Mouse (Mus musculus): ENCODE data around the gene Mfsd4b1.
A peak's percentile ranks its signal among the peaks of the same experiment; 100 is the strongest.

Mfsd4b1 gene

DNA sequence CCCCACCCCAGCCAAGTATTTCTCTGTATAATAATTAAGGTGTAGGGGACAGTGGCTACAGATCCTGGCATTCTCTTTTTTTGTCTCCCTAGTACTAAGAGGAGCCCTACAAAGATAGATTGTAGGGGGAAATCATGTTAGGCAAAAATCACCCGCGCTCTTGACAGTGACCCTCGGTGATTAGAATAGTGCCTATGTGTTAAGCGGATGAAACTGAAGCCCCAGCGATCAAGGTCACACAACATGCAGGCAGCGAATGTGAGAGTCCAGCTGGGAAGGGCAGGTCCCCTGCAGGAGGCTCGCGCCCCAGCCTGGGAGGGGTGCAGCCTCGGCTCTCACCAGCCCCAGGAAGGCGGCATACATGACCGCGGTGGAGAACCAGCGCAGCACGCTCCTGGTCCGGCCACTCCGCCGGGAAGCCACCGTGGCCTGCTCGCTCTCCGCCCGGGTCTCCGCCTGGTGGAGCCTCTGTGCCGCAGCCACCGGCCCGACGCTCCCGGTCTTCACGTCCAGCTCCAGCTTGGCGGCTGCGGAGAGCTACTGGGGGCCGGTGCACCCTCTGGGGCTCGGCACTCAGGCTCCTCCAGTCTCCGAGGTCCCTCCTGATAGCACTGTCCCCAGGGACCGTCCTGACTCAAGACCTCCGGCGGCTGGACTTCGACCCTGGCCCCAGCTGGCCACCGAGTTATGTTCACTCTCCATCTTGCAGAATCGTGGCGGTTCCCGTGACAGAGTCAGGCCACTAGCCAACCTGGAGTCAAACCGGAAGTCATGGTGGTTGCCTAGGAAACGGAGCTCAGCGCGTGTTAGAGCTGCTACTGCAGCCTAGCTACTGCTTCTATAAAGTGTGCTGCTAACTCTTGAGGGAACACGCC lies at the start of gene Mfsd4b1:
Mfsd4b1 (minus strand) TSS at position 715 of the 875 bp plus-strand sequence.
- peak; percentile 80 to 81 for DNase-seq

DNA sequence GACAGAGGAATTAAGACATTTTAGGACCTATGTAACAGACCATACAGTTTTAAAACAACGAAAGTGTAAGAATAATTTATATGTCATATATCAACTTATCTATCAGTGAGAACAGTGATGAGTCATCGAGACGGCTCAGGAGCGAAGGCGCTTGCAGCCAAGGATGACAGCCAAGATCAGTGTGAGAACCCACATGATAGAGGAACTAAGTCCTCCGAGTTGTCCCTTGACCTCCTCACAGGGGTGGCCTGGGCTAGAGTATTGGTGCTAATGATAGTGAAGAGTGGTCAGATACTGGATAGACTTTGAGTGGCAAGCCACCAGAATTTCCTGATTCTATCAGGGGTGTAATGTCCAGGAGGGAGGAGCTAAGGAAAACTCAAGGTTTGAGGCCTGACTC lies 48.5 kb upstream of the Mfsd4b1 start:
- no peak for DNase-seq

DNA sequence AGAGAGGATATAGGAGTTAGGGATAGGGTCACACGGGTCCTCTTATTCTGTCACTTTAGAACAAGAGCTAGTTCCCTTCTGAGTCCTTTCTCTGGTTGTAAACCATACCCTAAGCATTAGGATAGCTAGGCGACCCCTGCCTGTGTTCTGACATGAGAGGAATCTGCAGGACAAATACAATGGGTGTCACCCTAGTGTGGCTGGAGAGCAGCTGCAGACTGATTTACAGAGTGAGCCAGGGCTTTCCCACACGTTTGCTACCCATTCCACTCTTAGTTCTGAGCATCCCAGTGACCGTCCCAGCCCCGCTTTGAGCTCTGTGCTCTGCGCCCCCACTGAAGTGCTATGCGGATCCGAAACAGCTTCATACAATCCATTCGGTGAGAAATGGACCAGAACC lies 45.6 kb upstream of the Mfsd4b1 start:
- no peak for DNase-seq

DNA sequence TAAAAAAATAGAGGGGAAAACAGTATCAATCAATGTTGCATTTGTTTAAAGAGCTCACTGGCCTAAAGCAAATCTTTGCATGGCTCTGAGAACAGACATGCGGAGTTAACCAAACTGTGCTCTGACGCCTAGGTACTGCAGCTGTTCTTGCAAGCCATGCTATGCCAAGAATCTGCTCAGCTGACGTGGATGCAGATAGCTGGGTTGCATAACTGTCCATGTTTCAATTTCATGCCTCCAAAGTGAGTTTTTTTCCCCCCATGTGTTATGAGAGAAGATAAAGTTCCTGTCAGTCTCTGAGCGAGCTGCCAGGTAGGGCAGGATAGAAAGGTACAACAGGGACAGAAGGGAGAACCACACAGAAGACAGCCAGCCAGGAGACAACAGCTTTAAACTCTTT lies 44.2 kb upstream of the Mfsd4b1 start:
- no peak for DNase-seq

DNA sequence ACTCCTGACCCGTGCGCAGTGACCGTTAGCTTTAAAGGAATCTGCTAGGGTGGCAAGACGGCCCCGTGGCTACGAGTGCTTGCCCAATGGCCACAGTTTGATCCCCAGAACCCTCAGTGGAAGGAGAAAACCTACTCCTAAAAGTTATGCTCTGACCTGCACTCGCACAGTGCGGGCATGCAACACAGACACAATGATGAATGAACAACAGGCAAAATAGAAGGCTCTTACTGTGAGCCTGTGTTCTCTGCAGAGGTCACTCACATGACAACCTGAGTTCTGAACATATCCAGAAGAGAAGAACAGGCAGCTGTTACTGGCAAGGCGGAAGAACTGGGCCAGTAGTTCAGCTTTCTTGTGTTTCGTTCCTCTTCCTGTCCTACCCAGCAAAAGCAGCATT lies 43.5 kb upstream of the Mfsd4b1 start:
- DNase-seq: peak; percentile 15 to 17

DNA sequence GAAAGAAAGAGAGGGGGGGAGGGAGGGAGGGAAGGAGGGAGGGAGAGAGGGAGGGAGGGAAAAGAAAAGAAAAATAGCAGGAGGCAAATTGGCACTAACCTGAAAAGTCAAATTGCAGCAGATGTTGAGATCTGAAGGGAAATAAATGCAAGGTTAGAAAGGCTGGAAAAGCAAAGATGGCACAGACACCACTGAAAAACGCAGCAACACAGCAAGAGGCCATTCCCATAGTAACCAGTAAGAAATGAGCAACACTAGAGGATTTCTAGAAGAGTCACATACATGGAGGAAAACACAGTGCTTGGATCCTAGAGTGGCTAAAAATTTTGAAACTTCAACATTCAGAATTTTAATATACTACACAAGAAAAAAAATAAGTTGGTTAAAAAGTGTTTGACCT lies 42.5 kb upstream of the Mfsd4b1 start:
- DNase-seq: no peak

DNA sequence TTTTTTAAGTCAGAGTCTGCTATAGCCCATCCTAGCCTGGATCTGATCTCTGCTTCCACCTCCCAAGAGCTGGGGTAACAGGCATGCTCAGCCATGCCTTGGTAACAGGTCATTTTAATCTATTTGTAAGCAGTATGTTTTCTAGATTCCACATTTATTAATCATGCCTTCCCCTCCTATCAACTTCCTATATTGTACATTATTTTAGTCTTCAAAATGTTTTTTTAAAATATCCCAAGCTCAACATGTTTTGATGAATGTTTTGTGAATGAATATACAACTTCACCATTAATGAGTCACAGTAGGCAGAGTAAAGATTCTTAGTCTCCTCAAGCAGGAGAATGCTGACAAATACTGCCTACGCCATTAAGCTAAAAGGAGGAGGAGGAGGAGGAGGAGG lies 42.0 kb upstream of the Mfsd4b1 start:
- DNase-seq: no peak

DNA sequence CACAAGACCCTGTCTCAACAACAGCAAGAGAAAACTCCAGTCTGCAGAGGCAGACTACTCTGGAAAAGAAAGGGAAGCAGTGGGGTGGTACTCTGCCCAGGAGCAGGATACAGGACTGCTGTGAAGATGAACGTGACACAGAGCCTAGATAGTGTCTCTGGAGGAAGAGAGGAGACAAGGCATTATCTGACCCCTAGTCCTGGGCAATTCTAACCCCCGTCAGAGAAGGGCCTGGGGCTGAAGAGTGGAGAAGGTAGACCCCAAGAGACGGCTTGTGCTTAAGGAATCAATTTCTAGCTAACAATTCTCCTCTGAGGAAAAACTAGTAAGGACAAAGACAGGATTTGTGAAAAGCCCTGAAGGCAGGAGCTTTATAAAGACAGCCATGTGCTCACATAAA lies 40.3 kb upstream of the Mfsd4b1 start:
- no peak for DNase-seq

DNA sequence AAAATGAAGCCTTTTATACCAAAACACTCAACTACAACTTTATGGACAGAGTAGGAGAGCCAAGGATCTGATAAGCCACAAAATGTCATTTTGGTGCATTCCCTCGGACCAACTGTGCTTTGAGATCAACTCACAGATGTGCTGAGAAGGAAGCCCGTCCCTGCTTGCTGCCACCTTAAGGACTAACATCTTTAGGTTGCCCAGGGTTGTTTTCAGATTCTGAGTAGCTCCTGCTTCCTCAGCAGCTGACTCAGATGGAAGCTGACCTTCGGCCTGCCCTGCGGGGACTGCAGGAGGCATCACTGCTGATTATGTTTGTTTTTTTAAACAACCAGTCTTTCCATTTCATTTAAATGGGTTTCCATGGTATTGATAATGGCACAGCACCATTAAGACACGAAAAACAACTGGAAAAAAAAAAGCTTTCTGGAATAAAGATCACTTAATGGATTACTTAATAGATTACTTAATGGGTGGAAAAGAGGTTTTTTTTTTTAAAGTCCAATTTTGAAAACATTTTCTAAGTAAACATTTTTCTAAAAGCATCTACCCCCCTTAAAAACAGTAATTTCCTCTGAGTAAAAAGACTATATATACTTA lies 38.3 kb upstream of the Mfsd4b1 start:
- DNase-seq: no peak

DNA sequence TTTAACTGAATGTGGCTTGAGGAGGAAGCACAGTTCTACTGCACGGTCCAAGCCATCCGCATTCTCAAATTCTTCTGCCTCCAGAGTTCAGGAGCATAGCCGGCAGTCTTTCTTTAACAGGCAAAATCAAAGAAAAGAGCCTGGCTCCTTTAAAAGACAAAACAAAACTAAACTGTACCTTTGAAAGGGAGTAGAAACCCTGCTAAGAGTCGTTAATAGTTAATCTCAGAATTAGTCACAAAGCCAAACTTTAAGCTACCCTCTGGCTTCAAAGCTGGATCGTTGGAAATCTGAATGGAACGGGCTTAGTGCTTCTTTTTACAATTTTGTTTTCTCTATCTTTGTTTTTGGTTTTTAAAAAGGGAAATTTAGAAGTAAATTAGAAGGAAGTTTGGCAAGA lies 37.7 kb upstream of the Mfsd4b1 start:
- no peak for DNase-seq

DNA sequence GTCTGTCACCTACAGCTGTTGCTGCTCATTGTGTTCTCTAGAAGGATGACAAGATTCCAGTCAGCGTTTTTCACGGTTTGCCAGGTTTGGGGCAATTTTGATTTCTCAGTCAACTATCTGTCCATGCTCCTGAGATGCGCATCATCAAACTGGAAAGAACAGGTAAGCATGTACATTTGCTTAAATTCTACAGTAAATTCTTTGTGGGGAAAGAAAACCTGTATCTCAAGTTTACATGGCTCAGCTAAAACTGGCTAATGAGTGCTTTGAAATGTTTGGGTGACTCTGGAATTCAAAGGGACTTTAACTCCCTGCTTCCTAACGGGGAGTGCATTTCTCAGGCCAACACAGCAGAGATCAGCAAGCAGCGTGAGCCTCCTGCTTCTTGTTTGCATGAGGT lies 36.9 kb upstream of the Mfsd4b1 start:
- DNase-seq: no peak

DNA sequence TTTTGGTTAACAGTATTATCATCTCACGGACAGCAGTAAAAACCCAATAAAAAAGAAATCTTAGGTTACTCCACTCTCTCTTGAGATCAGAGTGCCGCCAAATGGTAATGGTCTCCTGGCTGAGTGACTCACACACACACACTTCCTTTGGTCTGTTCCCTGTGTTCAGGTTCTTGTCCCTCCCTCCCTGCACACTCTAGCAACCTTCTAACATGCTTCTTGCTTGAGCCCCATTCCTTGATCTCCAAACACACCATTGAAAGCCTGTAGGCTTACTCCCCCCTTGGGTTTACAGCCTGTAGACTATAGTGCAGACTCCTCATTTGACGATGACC lies 33.7 kb upstream of the Mfsd4b1 start:
- no peak for DNase-seq

DNA sequence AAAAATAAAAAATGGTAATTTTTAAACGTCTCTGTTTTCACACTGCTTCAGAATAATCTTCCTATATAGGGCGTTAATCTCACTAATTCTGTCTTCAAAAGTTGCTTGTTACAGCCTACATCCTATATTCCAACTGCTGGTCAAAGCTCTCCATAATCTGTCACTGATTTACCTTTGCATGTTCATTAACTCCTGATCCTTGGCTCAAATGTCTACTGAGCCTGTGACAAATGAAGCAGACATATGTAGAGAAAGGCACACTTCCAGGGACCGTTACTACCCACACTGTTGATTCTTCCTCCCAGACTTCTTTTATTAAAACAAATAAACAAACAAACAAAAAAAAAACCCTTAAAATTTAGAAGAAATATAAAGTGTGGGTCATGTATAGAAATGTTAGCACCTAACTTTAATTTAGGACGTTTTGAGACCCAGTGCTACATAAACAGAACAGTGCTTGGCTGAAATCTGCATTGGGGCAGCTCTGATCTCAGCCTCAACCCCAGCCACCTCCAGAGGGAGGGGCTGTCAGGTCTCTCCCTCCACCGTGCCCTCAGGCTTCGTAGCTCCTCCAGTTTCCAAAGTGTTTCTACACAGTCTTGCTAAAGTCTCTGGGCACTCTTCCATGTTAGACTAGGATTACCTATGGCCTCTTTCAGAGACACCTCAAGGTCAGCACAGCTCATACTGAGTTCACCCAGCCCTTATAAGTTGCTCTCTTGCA lies 33.2 kb upstream of the Mfsd4b1 start:
- DNase-seq: no peak

DNA sequence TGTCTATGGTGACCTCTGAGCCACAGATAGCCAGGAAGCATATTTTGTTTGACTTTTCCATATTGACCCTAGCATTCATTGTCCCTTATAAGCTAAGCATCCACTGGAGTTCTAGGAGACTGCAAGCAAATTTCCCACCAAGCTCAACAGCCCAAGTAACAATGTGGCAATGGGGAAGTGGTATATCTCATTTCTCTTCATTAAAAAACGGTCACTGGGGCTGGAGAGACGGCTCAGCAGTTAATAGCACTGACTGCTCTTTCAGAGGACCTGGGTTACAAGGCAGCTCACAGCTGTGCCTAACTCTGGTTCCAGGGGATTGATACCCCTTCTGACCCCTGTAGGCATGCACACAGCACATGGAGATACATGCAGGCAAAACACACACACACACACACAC lies 32.5 kb upstream of the Mfsd4b1 start:
- DNase-seq: no peak

DNA sequence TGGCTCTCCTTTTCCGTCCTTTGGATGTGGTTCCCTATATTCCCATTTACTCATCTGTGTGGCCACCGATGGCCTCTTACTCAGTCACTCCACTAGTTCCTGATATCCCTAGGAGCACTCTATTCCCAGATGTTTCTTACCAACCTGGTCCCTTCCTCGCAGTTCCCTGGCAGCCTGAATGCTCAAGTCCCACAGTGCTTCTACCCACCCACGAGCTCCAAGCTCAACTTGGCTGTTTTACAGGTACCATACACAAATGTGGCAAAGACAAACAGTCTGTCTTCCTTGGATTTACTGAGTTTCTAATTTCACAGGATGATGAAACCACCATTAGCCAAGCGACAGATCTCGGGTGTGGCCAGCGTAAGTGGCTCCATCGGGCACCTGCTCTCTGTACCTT lies 29.4 kb upstream of the Mfsd4b1 start:
- DNase-seq: no peak

DNA sequence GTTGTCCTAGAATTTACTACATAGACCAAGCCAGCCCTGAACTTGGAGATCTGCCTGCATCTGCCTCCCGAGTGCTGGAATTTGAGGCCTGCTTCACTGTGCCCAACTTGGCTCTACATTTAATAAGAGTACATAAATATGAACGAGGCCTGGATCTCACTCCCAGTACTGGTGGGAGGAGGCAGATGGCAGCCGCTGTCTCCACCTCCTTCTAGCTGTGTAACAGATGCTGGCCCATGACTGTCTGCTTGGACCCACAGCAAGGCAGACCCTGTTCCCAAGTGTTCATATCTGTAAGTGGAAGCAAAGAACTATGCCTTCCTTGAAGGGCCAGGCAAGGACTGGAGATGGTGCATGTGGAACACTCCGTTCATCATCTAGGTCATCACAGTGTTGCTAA lies 28.8 kb upstream of the Mfsd4b1 start:
- DNase-seq: no peak

DNA sequence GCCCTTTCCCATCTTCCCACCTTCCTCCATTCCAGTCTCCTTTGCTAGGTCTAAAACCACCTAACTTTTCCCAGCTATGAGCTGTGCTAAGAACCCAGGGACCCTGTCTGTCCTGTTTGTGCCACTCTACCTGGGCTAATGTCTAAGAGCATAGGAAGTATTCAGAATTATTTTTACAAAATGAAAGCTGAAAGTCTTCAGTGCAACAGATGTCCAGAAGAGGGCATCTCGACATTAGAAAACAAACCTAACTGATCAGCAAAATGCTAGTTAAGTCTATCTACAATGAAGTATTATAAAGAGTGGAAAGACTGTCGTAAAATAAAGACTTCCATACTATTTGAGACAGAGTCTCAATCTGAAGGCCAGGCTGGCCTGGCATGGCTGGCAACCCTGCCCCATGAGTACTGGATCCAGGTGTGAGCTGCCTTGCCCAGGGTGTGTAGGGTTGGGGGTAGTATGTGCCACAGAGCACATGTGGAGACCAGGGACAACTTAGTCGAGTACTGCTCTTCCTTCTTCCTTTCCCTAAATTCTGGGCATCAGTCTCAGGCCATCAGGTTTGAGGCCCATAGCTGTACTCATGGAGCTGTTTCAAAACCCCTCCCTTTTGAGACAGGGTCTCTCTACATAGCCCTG lies 28.3 kb upstream of the Mfsd4b1 start:
- peak; percentile 46 to 54 for DNase-seq

DNA sequence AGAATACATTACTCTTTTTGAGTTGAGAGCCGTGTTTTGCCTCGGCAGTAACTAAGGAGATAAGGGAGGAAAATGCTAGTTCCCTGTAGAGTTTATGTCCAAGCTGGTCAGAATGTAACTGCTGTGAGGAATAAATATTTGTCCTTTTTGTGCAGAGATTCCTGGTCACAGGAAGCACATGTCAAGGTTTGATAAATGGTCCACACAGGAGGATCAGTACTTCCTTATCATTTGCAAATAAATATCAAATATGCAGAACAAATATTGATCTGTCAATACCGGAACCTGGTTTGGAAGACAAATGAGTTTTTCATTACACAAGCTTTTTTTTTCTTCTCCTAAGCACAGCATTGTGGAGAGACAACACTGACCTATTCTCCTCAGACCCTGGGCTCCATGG lies 26.9 kb upstream of the Mfsd4b1 start:
- DNase-seq: no peak

DNA sequence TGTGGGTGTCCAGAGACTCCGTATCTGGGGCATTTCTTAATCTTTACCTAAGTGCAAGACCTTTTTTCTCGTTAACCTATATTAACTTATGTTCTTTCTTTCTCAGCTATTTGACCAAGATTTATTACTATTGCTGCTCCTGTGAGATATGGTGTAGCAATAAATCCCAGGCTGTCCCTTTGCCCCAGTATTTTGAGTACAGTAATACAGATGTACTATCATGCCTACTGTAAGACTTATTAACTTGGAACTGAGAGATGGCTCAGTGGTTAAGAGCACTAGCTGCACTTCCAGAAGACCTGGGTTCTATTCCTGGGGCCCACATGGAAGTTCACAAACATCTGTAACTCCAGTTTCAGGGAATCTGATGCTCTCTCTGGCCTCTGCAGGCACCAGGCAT lies 25.7 kb upstream of the Mfsd4b1 start:
- no peak for DNase-seq

DNA sequence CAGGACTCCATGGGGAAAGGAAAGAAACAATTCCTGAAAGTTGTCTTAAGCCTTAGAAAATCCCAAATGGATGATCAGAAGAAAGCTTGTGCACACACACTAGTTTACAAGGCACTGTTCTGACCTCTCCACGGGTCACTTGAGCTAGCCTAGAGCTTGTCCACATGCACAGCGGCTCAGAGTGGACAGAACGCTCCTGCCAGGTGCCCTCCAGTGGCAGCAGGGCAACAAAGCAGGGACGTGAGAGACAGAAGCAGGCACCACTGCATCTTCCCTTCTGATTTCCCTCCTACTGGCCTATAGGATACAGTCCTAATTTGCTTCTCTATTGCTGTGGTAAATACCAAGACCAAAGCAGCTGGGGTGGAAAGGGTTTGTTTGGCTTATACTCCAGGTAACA lies 16.3 kb upstream of the Mfsd4b1 start:
- no peak for DNase-seq

DNA sequence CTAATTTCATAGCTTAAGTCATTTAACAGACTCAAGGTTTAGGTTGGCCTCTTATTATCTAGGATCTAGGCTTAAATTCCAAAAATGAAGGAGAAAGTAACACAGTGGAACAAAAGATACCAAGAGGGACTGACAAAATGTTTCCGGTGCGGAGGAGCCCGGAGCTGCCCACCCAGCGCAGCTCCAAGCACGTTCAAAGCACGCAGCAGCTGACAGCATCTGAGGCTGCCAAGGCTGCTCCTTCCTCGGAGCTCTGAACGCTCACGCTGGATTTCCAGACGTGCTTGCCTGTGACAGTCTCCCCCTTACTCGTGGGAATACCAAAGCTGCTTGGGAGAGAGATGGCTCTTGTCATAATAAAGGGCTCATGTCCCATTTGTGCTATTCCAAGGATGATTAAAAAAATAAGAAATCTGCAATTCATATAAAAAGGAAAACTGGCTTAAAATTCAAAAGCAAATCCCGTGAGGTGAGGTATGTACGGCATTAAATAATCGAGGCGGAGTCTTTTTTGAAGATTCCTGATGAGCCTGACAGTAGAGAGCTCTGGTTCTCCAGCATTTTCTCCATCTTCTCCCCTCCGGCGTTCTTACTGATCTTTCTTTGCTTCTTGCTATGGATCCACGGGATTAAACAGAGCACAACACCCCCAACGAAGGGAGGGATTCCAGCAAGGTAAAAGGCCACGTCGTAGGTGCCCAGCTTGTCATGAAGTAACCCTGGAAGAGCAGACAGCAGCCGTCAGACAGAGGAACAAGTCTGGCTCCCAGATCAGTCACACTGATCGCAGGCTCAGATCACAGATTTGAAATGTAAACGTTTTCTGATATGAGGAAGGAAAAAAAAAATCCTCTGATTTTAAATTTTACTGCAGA lies 11.9 kb upstream of the Mfsd4b1 start:
- no peak for DNase-seq

DNA sequence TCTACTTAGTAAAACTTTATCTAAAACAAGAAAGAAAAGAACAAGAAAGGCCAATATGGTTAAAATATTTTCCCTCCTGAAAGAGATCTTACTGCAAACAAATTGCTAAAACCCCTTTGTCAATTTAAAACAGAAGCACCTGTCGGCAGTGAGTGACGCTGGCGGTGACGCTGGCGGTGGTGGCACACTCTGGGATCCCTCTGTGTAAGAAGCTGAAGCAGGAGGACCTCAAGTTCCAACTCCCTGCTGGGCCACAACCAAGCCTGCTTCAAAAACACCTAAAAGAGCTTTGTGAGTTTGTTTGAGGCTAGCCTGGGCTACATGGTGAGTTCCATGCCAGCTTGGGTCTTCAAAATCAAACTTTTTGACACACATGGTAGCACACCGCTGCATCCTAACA lies 9.9 kb upstream of the Mfsd4b1 start:
- no peak for DNase-seq

DNA sequence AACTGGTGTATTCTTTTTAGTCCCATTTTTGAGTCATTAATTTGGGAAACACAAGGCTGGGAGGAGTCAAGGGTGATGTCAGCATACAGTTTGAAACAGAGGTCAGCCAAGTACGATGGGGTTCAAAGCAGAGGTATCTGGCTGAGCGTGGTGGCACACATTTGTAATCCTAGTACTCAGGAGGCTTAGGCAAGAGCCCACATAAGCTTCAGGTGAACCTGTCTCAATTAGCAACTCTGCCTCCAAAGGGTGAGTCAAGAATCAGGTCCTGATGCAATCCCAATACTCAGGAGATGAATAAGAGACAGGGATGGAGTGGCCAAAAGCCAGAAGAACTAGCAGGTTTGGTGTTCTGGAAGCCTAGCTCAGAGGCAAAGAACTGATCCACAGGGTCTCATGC lies 7.8 kb upstream of the Mfsd4b1 start:
- no peak for DNase-seq

All from B cell, adult 2 months (primary cell).